ENCODE assay signal across 11 mouse cellular contexts in genomic region chr5:118084171-118084727, GRCm38 (mm10). TPM values are rescaled to one million over a fixed set of nuclear protein-coding genes. Genes with fewer than 3 reads are reported as not detected.
DNase-seq lines count a peak whose midpoint lies in the region; ATAC-seq and TF ChIP-seq lines count a peak whose summit lies in the region.
"Had no signal": no experiment of that assay in that cellular context is flagged by ENCODE, and none has a peak within 500 bp of the region (broad histone marks: within the 10 kb centered on the region; RNA-seq: fewer than 3 reads in every experiment).

No protein-coding gene starts in this region.

- peak; percentile 51 for ATAC-seq in forebrain, embryonic 16.5 days
- 0 out of 2 replicates have a peak, but pooled peaks have one; percentile 7 for ATAC-seq in midbrain, embryonic 13.5 days

- TF ChIP-seq CTCF in heart, adult 2 months (IDR thresholded peaks at IDR 0.05): no peak

- intact Hi-C loops in heart, adult 2 months (cut with DNase I): no loop called here

- 38% methylated on average over 10 of the region's 10 CpGs for WGBS in heart, adult 2 months
- WGBS in forebrain, embryonic 16.5 days: 30% methylated on average over 10 of the region's 10 CpGs
- WGBS in midbrain, embryonic 13.5 days: 59% methylated on average over 10 of the region's 10 CpGs

- H3K4me2 ChIP-seq in forebrain, embryonic 16.5 days (ENCODE audit: low read length): no peak overlapping the region
- no peak overlapping the region for H3K4me2 ChIP-seq in midbrain, embryonic 13.5 days (replicated peaks)
- H3K4me2 ChIP-seq: embryonic facial prominence, embryonic 15.5 days had no signal

- no peak for TF ChIP-seq POLR2A in heart, adult 2 months (IDR thresholded peaks at IDR 0.05; ENCODE audit: insufficient read depth, low read depth, low read length)

- H3K4me1 ChIP-seq in heart, adult 2 months (ENCODE audit: control insufficient read depth, insufficient read depth, low read length): peaks cover 17% of the 10 kb centered on the region
- H3K4me1 ChIP-seq in forebrain, embryonic 16.5 days (replicated peaks; ENCODE audit: control insufficient read depth, insufficient read depth, low read length): peaks cover 61% of the 10 kb centered on the region
- H3K4me1 ChIP-seq in midbrain, embryonic 13.5 days (replicated peaks): peaks cover 86% of the 10 kb centered on the region

- no peaks in the 10 kb centered on the region for H3K79me2 ChIP-seq in heart, adult 2 months (replicated peaks; ENCODE audit: control insufficient read depth, insufficient read depth, low read length)

- H3K27ac ChIP-seq in heart, adult 2 months: no peak overlapping the region
- H3K27ac ChIP-seq in forebrain, embryonic 16.5 days (ENCODE audit: low read length): peak overlapping the region; percentile 80
- H3K27ac ChIP-seq in midbrain, embryonic 13.5 days: peak overlapping the region; percentile 81
- H3K27ac ChIP-seq: embryonic facial prominence, embryonic 15.5 days had no signal

- no peaks in the 10 kb centered on the region for H3K9me3 ChIP-seq in forebrain, embryonic 16.5 days (ENCODE audit: control insufficient read depth, low read length)
- no peaks in the 10 kb centered on the region for H3K9me3 ChIP-seq in midbrain, embryonic 13.5 days
- H3K9me3 ChIP-seq: embryonic facial prominence, embryonic 15.5 days had no signal

- no peak overlapping the region for H3K4me3 ChIP-seq in heart, adult 2 months
- H3K4me3 ChIP-seq in forebrain, embryonic 16.5 days (replicated peaks; ENCODE audit: low read length): no peak overlapping the region
- no peak overlapping the region for H3K4me3 ChIP-seq in midbrain, embryonic 13.5 days (replicated peaks)
- H3K4me3 ChIP-seq: embryonic facial prominence, embryonic 15.5 days had no signal

- peak; percentile 94 for DNase-seq in heart, adult 11 months
- no peak for DNase-seq in heart, adult 2 months
- peak; percentile 51 for DNase-seq in Muller cell, postnatal 12 days (ENCODE audit: inconsistent ontology term)
- no peak for DNase-seq in kidney, postnatal 4 days
- no peak for DNase-seq in layer of hippocampus, postnatal 14 days (ENCODE audit: low spot score in 2 of 2)
- no peak for DNase-seq in kidney, postnatal 25 days
- DNase-seq: adrenal gland, postnatal 14 days; retina, postnatal 1 day had no signal

- TF ChIP-seq EP300 in heart, adult 2 months (IDR thresholded peaks at IDR 0.05; ENCODE audit: insufficient read depth, low read depth, low read length): no peak

- no peaks in the 10 kb centered on the region for H3K36me3 ChIP-seq in heart, adult 2 months (ENCODE audit: control insufficient read depth, insufficient read depth, low read length)
- no peaks in the 10 kb centered on the region for H3K36me3 ChIP-seq in forebrain, embryonic 16.5 days (ENCODE audit: control insufficient read depth, insufficient read depth)
- H3K36me3 ChIP-seq in midbrain, embryonic 13.5 days: no peaks in the 10 kb centered on the region

- H3K27me3 ChIP-seq in heart, adult 2 months (ENCODE audit: control insufficient read depth, insufficient read depth, low read length): no peaks in the 10 kb centered on the region
- H3K27me3 ChIP-seq in forebrain, embryonic 16.5 days (replicated peaks; ENCODE audit: control insufficient read depth, insufficient read depth, low read length): no peaks in the 10 kb centered on the region
- H3K27me3 ChIP-seq in midbrain, embryonic 13.5 days: no peaks in the 10 kb centered on the region
- H3K27me3 ChIP-seq: embryonic facial prominence, embryonic 15.5 days had no signal

- H3K9ac ChIP-seq in heart, adult 2 months (ENCODE audit: low read depth, low read length): no peak overlapping the region
- H3K9ac ChIP-seq in forebrain, embryonic 16.5 days (replicated peaks; ENCODE audit: low read depth, low read length): peak overlapping the region; percentile 41
- H3K9ac ChIP-seq in midbrain, embryonic 13.5 days (replicated peaks): peak overlapping the region; percentile 36; the same call in 1 of the 2 replicates
- H3K9ac ChIP-seq: embryonic facial prominence, embryonic 15.5 days had no signal

RNA-seq across cellular contexts. Expression of gene Tesc, which starts 56.7 kb away (rescaled TPM):
- 100 to 1,000 TPM; 200 to 231 TPM for total RNA-seq in heart, adult 2 months (2021)
- polyA plus RNA-seq in heart, adult 2 months (2012; rRNA removed): 125 and 164 TPM in 2 replicates
- polyA plus RNA-seq in forebrain, embryonic 16.5 days (2015; fragmentation: Nextera tagmentation; extraction: Ambion mirVana): 7.7 and 10.3 TPM in 2 replicates
- 2.9 TPM in 2 replicates for polyA plus RNA-seq in midbrain, embryonic 13.5 days (2015; fragmentation: Nextera tagmentation; extraction: Ambion mirVana)
- total RNA-seq in layer of hippocampus, postnatal 14 days (2021): 10 to 100 TPM; 70.1 to 74.1 TPM

Comparison
In these comparisons a context has a peak if more than half of its experiments do, and no peak if none do; other contexts are left out.
1. DNase-seq: peak in heart, adult 11 months (single experiment) and Muller cell, postnatal 12 days (single experiment); none in heart, adult 2 months (0 of 2), kidney, postnatal 4 days (0 of 2), layer of hippocampus, postnatal 14 days (0 of 2) and kidney, postnatal 25 days (0 of 2).
2. RNA of gene Tesc, which starts 56.7 kb away (polyA plus RNA-seq): 125 to 164 TPM in heart, adult 2 months; 7.7 to 10.3 TPM in forebrain, embryonic 16.5 days and 2.9 TPM in midbrain, embryonic 13.5 days; every median in the first group is over 10 times any median in the second.